Mouse (Mus musculus) brain, embryonic 14.5 days (tissue): Measurements from ENCODE around the gene Olfr458. TPM values are rescaled to one million over a fixed set of nuclear protein-coding genes. Genes with fewer than 3 reads are reported as not detected.
"Not testable (repeated sequence)": the region's sequence is repeated elsewhere in the genome, so short reads cannot be mapped to it uniquely, and the experiment has no call there.

Experiments used
- DNase-seq: peaks from one replicate; pipeline ENCODE4 v3.0.0-alpha.2; 2011; ENCODE audit warnings: low read depth
- CTCF ChIP-seq: fragments of 200-500 bp; IDR thresholded peaks from 2 replicates; pipeline ENCODE4 v1.5.1; 2012; ENCODE audit warnings: inconsistent platforms, mild to moderate bottlenecking, moderate library complexity, borderline replicate concordance; ENCODE audit not compliant: insufficient read depth, insufficient read length; ENCODE audit errors: extremely low read depth
- POLR2A ChIP-seq: fragments of 200-500 bp; IDR thresholded peaks from 2 replicates; pipeline ENCODE4 v1.6.1; 2012; ENCODE audit warnings: mild to moderate bottlenecking, inconsistent platforms, borderline replicate concordance; ENCODE audit not compliant: poor library complexity, insufficient read depth, insufficient read length, severe bottlenecking; ENCODE audit errors: extremely low read depth
- polyA plus RNA-seq: library from polyadenylated mRNA; depleted of rRNA; stranded (reverse); fragments of >200 nt; gene quantifications from 2 replicates; pipeline ENCODE4 v1.2.3, GENCODE M21; 2012; rRNA removed

Gene Olfr458
- polyA plus RNA-seq: not detected in 2 replicates

GRCm38 (mm10) chr6:42465096-42465495 is at the start of gene Olfr458:
TSS of gene Olfr458 (minus strand) at chr6:42465196.
- no peak for TF ChIP-seq POLR2A
- TF ChIP-seq CTCF: no peak
- DNase-seq: no peak

GRCm38 (mm10) chr6:42513461-42513860 is 48.5 kb upstream of the Olfr458 start:
- DNase-seq: no peak
- TF ChIP-seq POLR2A: no peak
- no peak for TF ChIP-seq CTCF

GRCm38 (mm10) chr6:42509311-42509710 is 44.3 kb upstream of the Olfr458 start:
- DNase-seq: no peak
- TF ChIP-seq POLR2A (no peak), CTCF (no peak)

- TF ChIP-seq CTCF (no peak), POLR2A (no peak)
- no peak for DNase-seq
Measured at GRCm38 (mm10) chr6:42503478-42503877, 38.5 kb upstream of the Olfr458 start.

- no peak for DNase-seq
- TF ChIP-seq POLR2A: no peak
- TF ChIP-seq CTCF: no peak
Measured at GRCm38 (mm10) chr6:42489731-42490130, 24.7 kb upstream of the Olfr458 start.

- DNase-seq: no peak
- no peak for TF ChIP-seq CTCF
- no peak for TF ChIP-seq POLR2A
Measured at GRCm38 (mm10) chr6:42487114-42487513, 22.1 kb upstream of the Olfr458 start, which contains the start of gene Olfr456. TSS of gene Olfr456 (minus strand) at chr6:42487214.

- TF ChIP-seq POLR2A: no peak
- TF ChIP-seq CTCF: no peak
- no peak for DNase-seq
Measured at GRCm38 (mm10) chr6:42484633-42485032, 19.6 kb upstream of the Olfr458 start.

- no peak for DNase-seq
- TF ChIP-seq CTCF (no peak), POLR2A (no peak)
Measured at GRCm38 (mm10) chr6:42476235-42476634, 11.2 kb upstream of the Olfr458 start, which contains the start of gene Olfr457. TSS of gene Olfr457 (minus strand) at chr6:42476335.

- not testable (repeated sequence) for DNase-seq
Measured at GRCm38 (mm10) chr6:42471298-42471697, 6.3 kb upstream of the Olfr458 start.

- no peak for DNase-seq
- TF ChIP-seq POLR2A: no peak
- no peak for TF ChIP-seq CTCF
Measured at GRCm38 (mm10) chr6:42470542-42470941, 5.5 kb upstream of the Olfr458 start.

GRCm38 (mm10) chr6:42447381-42447780 is 17.6 kb downstream of the Olfr458 start:
- TF ChIP-seq POLR2A: no peak
- DNase-seq: no peak

GRCm38 (mm10) chr6:42444491-42444890 is 20.5 kb downstream of the Olfr458 start:
- no peak for DNase-seq
- no peak for TF ChIP-seq POLR2A
- no peak for TF ChIP-seq CTCF

GRCm38 (mm10) chr6:42441395-42441794 is 23.6 kb downstream of the Olfr458 start:
- TF ChIP-seq POLR2A (no peak), CTCF (no peak)
- no peak for DNase-seq
